Mouse (Mus musculus): Measurements from ENCODE around the gene Cox8c.

DNA sequence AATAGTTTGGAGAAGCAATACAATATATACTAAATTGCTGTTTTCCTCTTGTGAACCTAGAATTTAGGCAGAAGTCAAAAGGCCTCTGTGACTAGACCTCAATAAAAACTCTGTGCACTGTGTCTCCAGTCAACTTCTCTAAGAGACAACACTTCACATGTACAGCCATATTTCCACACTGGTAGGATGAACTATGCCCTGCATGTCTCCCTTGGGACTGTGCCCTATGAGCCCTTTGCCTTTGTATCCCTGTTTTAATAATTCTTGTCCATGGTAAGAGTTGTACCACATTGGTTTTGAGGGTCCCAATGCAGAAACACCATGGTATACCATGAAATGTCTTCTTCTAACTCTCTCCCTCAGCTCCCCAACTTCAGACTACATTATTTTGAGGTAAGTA lies 38.3 kb upstream of the Cox8c start:
- TF ChIP-seq CTCF (IDR thresholded peaks at IDR 0.05) (no peak), EP300 (IDR thresholded peaks at IDR 0.05) (no peak)

Data from lung, postnatal 0 days (tissue).